Mouse (Mus musculus) myocyte (in vitro differentiated cells): ENCODE measurements around the gene Sparc. TPM values are rescaled to one million over a fixed set of nuclear protein-coding genes. Genes with fewer than 3 reads are reported as not detected.

Source experiments
- H3K27me3 ChIP-seq: one replicate; pipeline ENCODE4 v1.6.1; 2011; ENCODE audit not compliant: control insufficient read depth, insufficient read depth, insufficient read length
- H3K36me3 ChIP-seq: one replicate; pipeline ENCODE4 v1.6.1; 2011; ENCODE audit not compliant: control insufficient read depth, insufficient read depth
- H3K4me2 ChIP-seq: one replicate; pipeline ENCODE4 v1.6.1; 2011; ENCODE audit warnings: low read depth, control low read depth
- H3K4me3 ChIP-seq: one replicate; pipeline ENCODE4 v1.5.1; 2011; ENCODE audit warnings: mild to moderate bottlenecking, control low read depth, moderate library complexity
- H3K79me2 ChIP-seq: one replicate; pipeline ENCODE4 v1.6.1; 2011; ENCODE audit not compliant: control insufficient read depth, insufficient read depth
- H3ac ChIP-seq: one replicate; pipeline ENCODE4 v1.6.1; 2011; ENCODE audit not compliant: control insufficient read depth, insufficient read length
- CEBPB ChIP-seq: IDR thresholded peaks from 2 replicates; pipeline ENCODE4 v1.6.1; 2011; ENCODE audit warnings: mild to moderate bottlenecking, moderate library complexity; ENCODE audit not compliant: poor library complexity, insufficient read depth, severe bottlenecking
- E2F4 ChIP-seq: IDR thresholded peaks from one replicate; pipeline ENCODE4 v1.6.1; 2011; ENCODE audit warnings: mild to moderate bottlenecking, control low read depth, moderate library complexity; ENCODE audit not compliant: insufficient read depth
- MAX ChIP-seq: IDR thresholded peaks from one replicate; pipeline ENCODE4 v1.6.1; 2011; ENCODE audit warnings: low read depth, mild to moderate bottlenecking, control low read depth
- MYOD1 ChIP-seq, 3 experiments: IDR thresholded peaks; one replicate each; pipeline ENCODE4 v1.6.1; 2011; ENCODE audit warnings: control low read depth in 2 of 3, low read depth in 2 of 3, mild to moderate bottlenecking in 2 of 3, moderate library complexity in 1 of 3; ENCODE audit not compliant: insufficient read length in 2 of 3, control insufficient read depth in 1 of 3
- MYOG ChIP-seq, 3 experiments: IDR thresholded peaks; one replicate each; pipeline ENCODE4 v1.6.1; 2011; ENCODE audit warnings: control low read depth in 2 of 3, low read depth in 2 of 3, mild to moderate bottlenecking in 2 of 3; ENCODE audit not compliant: insufficient read length in 2 of 3, control insufficient read depth in 1 of 3, insufficient read depth in 1 of 3
- POLR2A ChIP-seq: IDR thresholded peaks from one replicate; pipeline ENCODE4 v1.6.1; 2011; ENCODE audit warnings: low read depth, mild to moderate bottlenecking, control low read depth, moderate library complexity; ENCODE audit not compliant: insufficient read length
- POLR2AphosphoS2 ChIP-seq: IDR thresholded peaks from one replicate; pipeline ENCODE4 v1.6.1; 2011; ENCODE audit warnings: low read depth, control low read depth; ENCODE audit not compliant: insufficient read length
- REST ChIP-seq: IDR thresholded peaks from one replicate; pipeline ENCODE4 v1.6.1; 2011; ENCODE audit warnings: mild to moderate bottlenecking, control low read depth, moderate library complexity; ENCODE audit not compliant: insufficient read depth, insufficient read length
- SRF ChIP-seq: IDR thresholded peaks from one replicate; pipeline ENCODE4 v1.6.1; 2011; ENCODE audit warnings: low read depth; ENCODE audit not compliant: control insufficient read depth, insufficient read length
- TCF12 ChIP-seq: IDR thresholded peaks from one replicate; pipeline ENCODE4 v1.6.1; 2011; ENCODE audit warnings: mild to moderate bottlenecking, control low read depth; ENCODE audit not compliant: poor library complexity, insufficient read depth, severe bottlenecking
- TCF3 ChIP-seq: IDR thresholded peaks from one replicate; pipeline ENCODE4 v1.6.1; 2011; ENCODE audit warnings: low read depth, control low read depth; ENCODE audit not compliant: insufficient read length
- USF1 ChIP-seq: IDR thresholded peaks from one replicate; pipeline ENCODE4 v1.6.1; 2011; ENCODE audit warnings: low read depth, mild to moderate bottlenecking, control low read depth, moderate library complexity
- polyA plus RNA-seq: library from polyadenylated mRNA; unstranded; fragments of >200 nt; fragmentation: generic; extraction: Trizol; gene quantifications from one replicate; pipeline ENCODE4 v1.2.1, GENCODE M21; 2012; ENCODE audit warnings: missing spikeins

Sparc gene
- polyA plus RNA-seq, 1 experiment, result 1,961 TPM

GRCm38 (mm10) chr11:55458501-55458900, 35.5 kb upstream of the Sparc start:
- no peaks in the 10 kb centered on the region for H3K36me3 ChIP-seq
- no peak overlapping the region for H3K4me3 ChIP-seq
- H3ac ChIP-seq, result no peak overlapping the region
- no peaks in the 10 kb centered on the region for H3K27me3 ChIP-seq
- H3K4me2 ChIP-seq, result no peak overlapping the region
- H3K79me2 ChIP-seq, result peaks cover 29% of the 10 kb centered on the region
- no peak for TF ChIP-seq MYOG (IDR thresholded peaks at IDR 0.05; ENCODE audit: control insufficient read depth in 1 of 3, insufficient read depth in 1 of 3, insufficient read length in 2 of 3, low read depth in 2 of 3)
- TF ChIP-seq TCF12, result no peak
- TF ChIP-seq MAX, result no peak
- no peak for TF ChIP-seq POLR2AphosphoS2
- TF ChIP-seq TCF3, result no peak
- TF ChIP-seq REST, result no peak
- no peak for TF ChIP-seq POLR2A
- no peak for TF ChIP-seq SRF
- no peak for TF ChIP-seq CEBPB
- no peak for TF ChIP-seq USF1
- TF ChIP-seq MYOD1 (IDR thresholded peaks at IDR 0.05; ENCODE audit: control insufficient read depth in 1 of 3, insufficient read length in 2 of 3, low read depth in 2 of 3), result no peak
- no peak for TF ChIP-seq E2F4

- Histone ChIP-seq H3ac (no peak overlapping the region), H3K4me3 (no peak overlapping the region), H3K36me3 (peaks cover 2% of the 10 kb centered on the region), H3K4me2 (no peak overlapping the region), H3K79me2 (peaks cover 25% of the 10 kb centered on the region), H3K27me3 (no peaks in the 10 kb centered on the region)
- TF ChIP-seq MAX, result no peak
Measured at GRCm38 (mm10) chr11:55455166-55455565, 32.2 kb upstream of the Sparc start.

GRCm38 (mm10) chr11:55453640-55454039, 30.7 kb upstream of the Sparc start:
- H3K4me2 ChIP-seq, result peak overlapping the region; percentile 16
- TF ChIP-seq TCF3 (no peak), MYOD1 (IDR thresholded peaks at IDR 0.05; ENCODE audit: control insufficient read depth in 1 of 3, insufficient read length in 2 of 3, low read depth in 2 of 3) (no peak), SRF (no peak), CEBPB (no peak), MAX (no peak), POLR2A (no peak), E2F4 (no peak), USF1 (no peak), POLR2AphosphoS2 (no peak), REST (no peak), MYOG (IDR thresholded peaks at IDR 0.05; ENCODE audit: control insufficient read depth in 1 of 3, insufficient read depth in 1 of 3, insufficient read length in 2 of 3, low read depth in 2 of 3) (no peak), TCF12 (no peak)
- H3K27me3 ChIP-seq, result no peaks in the 10 kb centered on the region
- H3K4me3 ChIP-seq, result no peak overlapping the region
- peaks cover 4% of the 10 kb centered on the region for H3K36me3 ChIP-seq
- no peak overlapping the region for H3ac ChIP-seq
- H3K79me2 ChIP-seq, result peaks cover 16% of the 10 kb centered on the region

DNA sequence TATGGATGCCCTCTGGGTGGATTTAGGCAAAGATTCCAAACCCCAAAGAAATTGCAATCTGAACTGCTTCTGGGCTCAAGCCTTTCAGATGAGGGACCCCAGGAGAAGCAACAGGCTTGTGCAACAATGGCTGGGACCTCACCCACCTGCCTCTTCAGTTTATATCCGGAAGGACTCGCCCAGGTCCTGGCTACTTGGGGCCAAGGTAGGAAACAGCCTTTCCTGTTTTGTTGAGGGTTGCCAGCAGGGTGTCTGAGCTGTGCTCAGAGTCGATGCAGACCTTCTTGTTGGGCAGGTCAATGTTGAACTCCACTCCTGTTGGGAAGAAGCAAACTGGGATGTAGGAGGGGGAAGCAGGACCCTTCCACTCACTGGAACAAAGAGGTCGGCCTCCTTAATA, 27.3 kb upstream of the Sparc start:
- H3K4me3 ChIP-seq, result no peak overlapping the region
- no peaks in the 10 kb centered on the region for H3K27me3 ChIP-seq
- TF ChIP-seq MAX (no peak), E2F4 (no peak), POLR2AphosphoS2 (no peak), MYOD1 (IDR thresholded peaks at IDR 0.05; ENCODE audit: control insufficient read depth in 1 of 3, insufficient read length in 2 of 3, low read depth in 2 of 3) (no peak), TCF3 (no peak)
- H3K79me2 ChIP-seq, result no peaks in the 10 kb centered on the region
- H3K36me3 ChIP-seq, result peaks cover 7% of the 10 kb centered on the region
- no peak overlapping the region for H3ac ChIP-seq
- H3K4me2 ChIP-seq, result no peak overlapping the region

DNA sequence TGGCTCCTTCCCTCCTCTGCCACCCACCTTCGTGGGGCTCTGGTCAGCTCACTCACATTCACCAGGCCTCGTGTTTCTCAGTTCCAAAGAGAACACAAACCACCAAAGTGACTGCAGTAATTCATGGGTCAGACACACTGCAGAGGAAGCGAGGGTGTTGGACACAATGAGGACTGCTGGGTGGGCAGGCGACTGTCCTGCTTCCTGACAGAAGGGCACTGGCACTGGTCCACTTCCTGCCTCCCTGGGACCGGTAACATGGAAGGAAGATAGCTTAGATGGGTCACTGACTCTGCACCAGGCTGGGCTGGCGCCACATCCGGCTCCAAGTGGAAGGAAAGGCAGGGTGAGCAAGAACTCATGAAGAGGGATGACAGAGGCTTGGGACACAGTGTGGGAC, 26.5 kb upstream of the Sparc start:
- no peaks in the 10 kb centered on the region for H3K27me3 ChIP-seq
- H3K4me3 ChIP-seq, result no peak overlapping the region
- H3K36me3 ChIP-seq, result peaks cover 7% of the 10 kb centered on the region
- no peaks in the 10 kb centered on the region for H3K79me2 ChIP-seq
- H3ac ChIP-seq, result no peak overlapping the region
- no peak for TF ChIP-seq MYOD1 (IDR thresholded peaks at IDR 0.05; ENCODE audit: control insufficient read depth in 1 of 3, insufficient read length in 2 of 3, low read depth in 2 of 3)
- TF ChIP-seq E2F4, result no peak
- TF ChIP-seq TCF12, result no peak
- TF ChIP-seq CEBPB, result no peak
- no peak for TF ChIP-seq SRF
- TF ChIP-seq REST, result no peak
- no peak for TF ChIP-seq MYOG (IDR thresholded peaks at IDR 0.05; ENCODE audit: control insufficient read depth in 1 of 3, insufficient read depth in 1 of 3, insufficient read length in 2 of 3, low read depth in 2 of 3)
- TF ChIP-seq MAX, result no peak
- no peak for TF ChIP-seq USF1
- H3K4me2 ChIP-seq, result no peak overlapping the region
